Mouse (Mus musculus) kidney, adult 2 months (tissue): ENCODE measurements around the gene Slc25a17.

ENCODE experiments used
- CTCF ChIP-seq: fragments of 200-500 bp; conservative IDR thresholded peaks from 2 replicates; pipeline ENCODE4 v1.5.1; 2011; ENCODE audit warnings: low read depth, mild to moderate bottlenecking, control low read depth, low read length, moderate library complexity, mixed read lengths; ENCODE audit not compliant: insufficient read depth, insufficient read length
- POLR2A ChIP-seq: fragments of 200-500 bp; IDR thresholded peaks from one replicate; pipeline ENCODE4 v1.6.1; 2011; ENCODE audit warnings: low read depth, low read length, control low read depth

GRCm38 (mm10) chr15:81310353-81310752, 50.3 kb downstream of the Slc25a17 start:
- TF ChIP-seq CTCF (no peak), POLR2A (no peak)
